Mouse (Mus musculus) kidney, adult 2 months (tissue): ENCODE measurements around the gene Arhgap21. TPM values are rescaled to one million over a fixed set of nuclear protein-coding genes. Genes with fewer than 3 reads are reported as not detected.
A peak's percentile ranks its signal among the peaks of the same experiment; 100 is the strongest.

Experiments
- DNase-seq: peaks from one replicate; pipeline ENCODE4 v3.0.0; 2021
- H3K27ac ChIP-seq: fragments of 200-500 bp; 2 replicates; pipeline ENCODE4 v1.5.1; 2012; ENCODE audit warnings: low read depth, low read length, control low read depth, inconsistent platforms; ENCODE audit not compliant: insufficient read depth
- H3K27me3 ChIP-seq: fragments of 200-500 bp; replicated peaks from 2 replicates; pipeline ENCODE4 v1.6.1; 2012; ENCODE audit warnings: mild to moderate bottlenecking, moderate library complexity, low read length, inconsistent platforms; ENCODE audit not compliant: control insufficient read depth, insufficient read depth
- H3K36me3 ChIP-seq: fragments of 200-500 bp; 2 replicates; pipeline ENCODE4 v1.6.1; 2012; ENCODE audit warnings: mild to moderate bottlenecking, moderate library complexity, low read length, inconsistent platforms; ENCODE audit not compliant: control insufficient read depth, insufficient read depth
- H3K4me1 ChIP-seq: fragments of 200-500 bp; 2 replicates; pipeline ENCODE4 v1.6.1; 2011; ENCODE audit warnings: low read length; ENCODE audit not compliant: control insufficient read depth, insufficient read depth
- H3K4me3 ChIP-seq: fragments of 200-500 bp; 2 replicates; pipeline ENCODE4 v1.5.1; 2011; ENCODE audit warnings: mild to moderate bottlenecking, low read depth, low read length, control low read depth; ENCODE audit not compliant: insufficient read depth
- CTCF ChIP-seq: fragments of 200-500 bp; conservative IDR thresholded peaks from 2 replicates; pipeline ENCODE4 v1.5.1; 2011; ENCODE audit warnings: low read depth, mild to moderate bottlenecking, control low read depth, low read length, moderate library complexity, mixed read lengths; ENCODE audit not compliant: insufficient read depth, insufficient read length
- POLR2A ChIP-seq: fragments of 200-500 bp; IDR thresholded peaks from one replicate; pipeline ENCODE4 v1.6.1; 2011; ENCODE audit warnings: low read depth, low read length, control low read depth
- WGBS: fragments of 180-500 bp; shearing (Covaris S2); methylation state at CpG from one replicate; pipeline ENCODE4 v1.1.7; 2018; 5-methylcytosine and 5-hydroxymethylcytosine counted together
- polyA plus RNA-seq: library from polyadenylated mRNA; depleted of rRNA; stranded (reverse); fragments of >200 nt; gene quantifications from 2 replicates; pipeline ENCODE4 v1.2.3, GENCODE M21; 2012

Gene Arhgap21
- polyA plus RNA-seq, 1 experiment = 9.5 TPM

DNA sequence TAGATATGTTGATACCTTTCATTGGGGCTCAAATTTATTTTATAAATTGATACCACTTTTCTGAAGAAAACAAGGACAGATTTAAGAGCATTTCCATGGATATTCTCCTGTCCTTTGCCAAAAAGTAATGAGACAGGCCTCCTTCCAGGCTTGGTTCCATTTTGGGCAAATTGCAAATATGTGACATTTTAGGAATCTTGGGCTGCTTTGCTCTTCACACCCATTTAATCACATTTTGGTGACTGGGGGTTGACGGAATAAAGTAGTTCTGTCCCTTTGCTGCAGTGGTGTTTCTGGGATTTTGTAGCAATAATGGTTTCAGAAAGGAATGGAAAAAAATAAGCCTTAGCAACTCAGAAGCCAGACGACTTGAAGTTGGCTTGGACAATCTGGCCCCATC lies 26.9 kb upstream of the Arhgap21 start:
- H3K27ac ChIP-seq = no peak overlapping the region
- no peaks in the 10 kb centered on the region for H3K27me3 ChIP-seq
- no peaks in the 10 kb centered on the region for H3K36me3 ChIP-seq
- DNase-seq = no peak
- WGBS = 94% methylated on average over 2 of the region's 2 CpGs
- H3K4me1 ChIP-seq = 0 out of 2 replicates have a peak, but pooled peaks cover under 1% of the 10 kb centered on the region
- H3K4me3 ChIP-seq = no peak overlapping the region
- TF ChIP-seq POLR2A (no peak), CTCF (no peak)

DNA sequence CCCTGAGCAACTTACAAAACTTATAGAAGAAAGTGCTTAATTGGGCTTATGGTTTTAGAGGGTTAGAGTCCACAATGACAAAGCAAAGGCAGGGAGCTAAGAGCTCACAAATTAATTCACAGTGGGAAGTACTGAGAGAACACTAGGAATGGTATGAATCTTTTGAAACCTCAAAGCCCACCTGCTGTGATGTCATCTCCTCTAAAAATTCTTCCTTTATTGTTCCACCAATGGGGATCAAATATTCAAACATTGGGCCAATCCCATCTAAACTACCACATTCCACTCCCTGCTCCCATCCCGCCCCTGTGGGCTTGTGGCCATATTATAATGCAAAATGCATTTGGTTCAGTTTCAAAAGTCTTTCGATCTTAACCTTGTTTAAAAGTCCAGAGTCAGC lies 22.8 kb upstream of the Arhgap21 start:
- no peak overlapping the region for H3K27ac ChIP-seq
- TF ChIP-seq POLR2A = no peak
- no peak for TF ChIP-seq CTCF
- 78% methylated on average over 2 of the region's 2 CpGs for WGBS
- H3K4me1 ChIP-seq = peaks cover 5% of the 10 kb centered on the region; the same call in 1 of the 2 replicates
- no peaks in the 10 kb centered on the region for H3K27me3 ChIP-seq
- H3K36me3 ChIP-seq = no peaks in the 10 kb centered on the region
- no peak for DNase-seq
- H3K4me3 ChIP-seq = no peak overlapping the region

- H3K27me3 ChIP-seq = no peaks in the 10 kb centered on the region
- no peak overlapping the region for H3K4me3 ChIP-seq
- TF ChIP-seq CTCF = no peak
- TF ChIP-seq POLR2A = no peak
- H3K27ac ChIP-seq = no peak overlapping the region; the same call in 1 of the 2 replicates
- H3K4me1 ChIP-seq = peaks cover 5% of the 10 kb centered on the region; the same call in 1 of the 2 replicates
- no peak for DNase-seq
- WGBS = 55% methylated on average over 2 of the region's 2 CpGs
- H3K36me3 ChIP-seq = no peaks in the 10 kb centered on the region
Measured at GRCm38 (mm10) chr2:20990907-20991306, 22.2 kb upstream of the Arhgap21 start.

DNA sequence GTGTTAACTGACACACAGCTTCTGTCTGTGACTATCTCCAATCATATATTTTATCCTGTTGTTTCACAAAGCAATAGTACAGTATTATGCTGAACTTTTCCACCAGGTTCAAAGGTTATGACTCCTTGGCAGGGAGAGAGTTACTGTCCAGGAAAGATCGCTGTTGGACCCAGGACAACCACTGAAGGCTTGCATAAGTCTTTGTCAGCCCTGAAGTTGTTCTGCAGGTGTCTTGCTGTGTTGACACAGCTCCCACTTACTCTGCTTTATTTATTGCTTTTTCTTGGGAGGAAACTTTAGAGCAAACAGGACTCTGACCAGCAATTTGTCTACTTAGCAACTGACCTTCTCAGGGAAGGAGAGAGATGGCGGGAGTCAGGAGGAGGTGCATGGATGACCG lies 21.4 kb upstream of the Arhgap21 start:
- no peak overlapping the region for H3K4me3 ChIP-seq

GRCm38 (mm10) chr2:20987822-20988221 lies 19.1 kb upstream of the Arhgap21 start:
- Histone ChIP-seq H3K36me3 (no peaks in the 10 kb centered on the region), H3K27me3 (no peaks in the 10 kb centered on the region), H3K4me3 (no peak overlapping the region), H3K4me1 (peaks cover 5% of the 10 kb centered on the region; the same call in 1 of the 2 replicates), H3K27ac (no peak overlapping the region)
- DNase-seq = no peak
- WGBS = 68% methylated on average over 3 of the region's 3 CpGs
- TF ChIP-seq CTCF (no peak), POLR2A (no peak)

More for the DNA sequence above, 21.4 kb upstream of the Arhgap21 start:
- no peak for TF ChIP-seq POLR2A
- TF ChIP-seq CTCF = no peak
- Histone ChIP-seq H3K27ac (no peak overlapping the region), H3K36me3 (no peaks in the 10 kb centered on the region), H3K4me1 (peaks cover 5% of the 10 kb centered on the region; the same call in 1 of the 2 replicates), H3K27me3 (no peaks in the 10 kb centered on the region)
- DNase-seq = peak; percentile 82
- WGBS = 50% methylated on average over 3 of the region's 3 CpGs

- Histone ChIP-seq H3K4me1 (no peaks in the 10 kb centered on the region), H3K4me3 (no peak overlapping the region), H3K27ac (no peak overlapping the region), H3K36me3 (no peaks in the 10 kb centered on the region), H3K27me3 (no peaks in the 10 kb centered on the region)
- DNase-seq = no peak
- 72% methylated on average over 8 of the region's 8 CpGs for WGBS
- no peak for TF ChIP-seq POLR2A
- TF ChIP-seq CTCF = no peak
Measured at GRCm38 (mm10) chr2:20978726-20979125, 10.0 kb upstream of the Arhgap21 start.

- no peak for TF ChIP-seq POLR2A
- TF ChIP-seq CTCF = no peak
Measured at GRCm38 (mm10) chr2:20977051-20977450, 8.4 kb upstream of the Arhgap21 start.

DNA sequence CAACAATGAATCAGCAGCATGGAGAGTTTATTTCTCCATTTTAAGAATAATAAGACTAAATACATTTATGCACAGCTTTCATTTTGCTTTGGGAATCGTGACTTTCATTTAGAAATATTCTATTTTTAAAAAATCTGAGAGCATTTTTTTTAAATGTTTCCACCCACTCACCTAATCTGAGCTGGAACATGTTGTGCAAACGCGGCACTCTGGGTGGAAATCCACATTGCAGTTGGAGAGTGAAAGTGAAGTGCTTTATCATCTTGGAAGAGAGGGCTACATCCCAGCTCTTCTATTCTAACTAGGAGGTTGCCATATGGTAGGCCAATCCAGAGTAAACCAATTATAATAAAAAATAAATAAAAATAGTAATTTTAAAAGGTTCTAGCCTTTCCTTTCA lies 4.8 kb upstream of the Arhgap21 start:
- no peak overlapping the region for H3K27ac ChIP-seq
- WGBS = 85% methylated on average over 3 of the region's 3 CpGs
- TF ChIP-seq CTCF (no peak), POLR2A (no peak)

More at GRCm38 (mm10) chr2:20977051-20977450, 8.4 kb upstream of the Arhgap21 start:
- no peak overlapping the region for H3K27ac ChIP-seq
- DNase-seq = no peak
- no peaks in the 10 kb centered on the region for H3K4me1 ChIP-seq
- no peaks in the 10 kb centered on the region for H3K27me3 ChIP-seq
- H3K4me3 ChIP-seq = no peak overlapping the region
- no peaks in the 10 kb centered on the region for H3K36me3 ChIP-seq

More for the DNA sequence above, 4.8 kb upstream of the Arhgap21 start:
- H3K4me1 ChIP-seq = no peaks in the 10 kb centered on the region; the same call in 1 of the 2 replicates
- no peak overlapping the region for H3K4me3 ChIP-seq
- no peaks in the 10 kb centered on the region for H3K36me3 ChIP-seq
- H3K27me3 ChIP-seq = no peaks in the 10 kb centered on the region
- DNase-seq = no peak
